Mouse (Mus musculus) right cerebral cortex, postnatal 10 days (tissue): ENCODE data around the gene Tab1.

Experiments
- DNase-seq, 2 experiments: peaks; one replicate each; pipeline ENCODE4 v3.0.0; 2021; ENCODE audit warnings: low spot score in 2 of 2

Gene Tab1

GRCm38 (mm10) chr15:80206057-80206565 lies 73.2 kb downstream of the Tab1 start:
- DNase-seq, result no peak

- no peak for DNase-seq
Measured at GRCm38 (mm10) chr15:80208446-80208845, 75.5 kb downstream of the Tab1 start.
